Mouse (Mus musculus): Measurements from ENCODE around the gene B3gnt7. TPM values are rescaled to one million over a fixed set of nuclear protein-coding genes. Genes with fewer than 3 reads are reported as not detected.

B3gnt7 gene
- polyA plus RNA-seq, 1 experiment from 2014 or later: 6.7 TPM

- Histone ChIP-seq H3K9ac (ENCODE audit: low read depth, low read length) (no peak overlapping the region), H3K9me3 (ENCODE audit: control insufficient read depth, low read length) (no peaks in the 10 kb centered on the region), H3K4me3 (ENCODE audit: low read length) (no peak overlapping the region), H3K4me1 (ENCODE audit: control insufficient read depth, insufficient read depth, low read length) (no peaks in the 10 kb centered on the region), H3K4me2 (ENCODE audit: low read depth, low read length) (no peak overlapping the region), H3K27me3 (replicated peaks; ENCODE audit: control insufficient read depth, insufficient read depth, low read length) (no peaks in the 10 kb centered on the region), H3K27ac (ENCODE audit: low read length) (no peak overlapping the region), H3K36me3 (ENCODE audit: control insufficient read depth, insufficient read depth, low read length) (peaks cover 25% of the 10 kb centered on the region)
- no peak for ATAC-seq
- WGBS: 84% methylated on average over 3 of the region's 3 CpGs
These were observed 44.5 kb downstream of the B3gnt7 start for GRCm38 (mm10) chr1:86346851-86347715.

GRCm38 (mm10) chr1:86347716-86348045, 45.0 kb downstream of the B3gnt7 start:
- Histone ChIP-seq H3K9me3 (ENCODE audit: control insufficient read depth, low read length) (no peaks in the 10 kb centered on the region), H3K36me3 (ENCODE audit: control insufficient read depth, insufficient read depth, low read length) (peaks cover 25% of the 10 kb centered on the region), H3K4me3 (ENCODE audit: low read length) (no peak overlapping the region), H3K4me2 (ENCODE audit: low read depth, low read length) (no peak overlapping the region), H3K9ac (ENCODE audit: low read depth, low read length) (no peak overlapping the region), H3K27ac (ENCODE audit: low read length) (no peak overlapping the region), H3K27me3 (replicated peaks; ENCODE audit: control insufficient read depth, insufficient read depth, low read length) (no peaks in the 10 kb centered on the region), H3K4me1 (ENCODE audit: control insufficient read depth, insufficient read depth, low read length) (no peaks in the 10 kb centered on the region)
- 55% methylated on average over 1 of the region's 1 CpGs for WGBS
- ATAC-seq: no peak

DNA sequence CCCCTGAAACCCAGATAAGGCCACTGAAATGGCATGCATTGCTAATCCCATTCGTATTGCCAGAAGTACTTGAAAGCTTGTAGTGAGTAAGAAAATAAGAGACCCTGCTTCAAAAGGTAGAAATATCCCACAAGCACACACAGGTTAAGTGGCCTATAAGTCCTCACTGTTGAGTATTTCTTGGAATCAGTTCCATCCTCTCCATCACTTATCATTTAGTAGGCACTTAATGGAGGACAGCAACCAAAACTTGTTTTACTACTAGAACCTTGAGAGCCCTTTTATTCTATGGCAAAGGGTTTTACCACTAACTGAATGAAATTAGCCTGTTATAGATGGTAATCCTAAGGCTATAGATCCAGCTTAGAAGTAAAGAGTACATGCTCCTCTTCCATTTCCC, 45.5 kb downstream of the B3gnt7 start:
- WGBS: 79% methylated on average over 1 of the region's 1 CpGs
- H3K4me2 ChIP-seq (ENCODE audit: low read depth, low read length): no peak overlapping the region
- H3K4me3 ChIP-seq (ENCODE audit: low read length): no peak overlapping the region
- H3K4me1 ChIP-seq (ENCODE audit: control insufficient read depth, insufficient read depth, low read length): no peaks in the 10 kb centered on the region
- H3K27ac ChIP-seq (ENCODE audit: low read length): no peak overlapping the region
- no peaks in the 10 kb centered on the region for H3K9me3 ChIP-seq (ENCODE audit: control insufficient read depth, low read length)
- no peaks in the 10 kb centered on the region for H3K27me3 ChIP-seq (replicated peaks; ENCODE audit: control insufficient read depth, insufficient read depth, low read length)
- H3K36me3 ChIP-seq (ENCODE audit: control insufficient read depth, insufficient read depth, low read length): peaks cover 25% of the 10 kb centered on the region
- no peak for ATAC-seq
- no peak overlapping the region for H3K9ac ChIP-seq (ENCODE audit: low read depth, low read length)

GRCm38 (mm10) chr1:86348801-86349200, 46.2 kb downstream of the B3gnt7 start:
- no peaks in the 10 kb centered on the region for H3K9me3 ChIP-seq (ENCODE audit: control insufficient read depth, low read length)
- no peak overlapping the region for H3K27ac ChIP-seq (ENCODE audit: low read length)
- no peak for ATAC-seq

GRCm38 (mm10) chr1:86349201-86349600, 46.6 kb downstream of the B3gnt7 start:
- H3K4me2 ChIP-seq (ENCODE audit: low read depth, low read length): no peak overlapping the region
- H3K27me3 ChIP-seq (replicated peaks; ENCODE audit: control insufficient read depth, insufficient read depth, low read length): no peaks in the 10 kb centered on the region
- peaks cover 29% of the 10 kb centered on the region for H3K36me3 ChIP-seq (ENCODE audit: control insufficient read depth, insufficient read depth, low read length)
- H3K27ac ChIP-seq (ENCODE audit: low read length): no peak overlapping the region
- H3K4me3 ChIP-seq (ENCODE audit: low read length): no peak overlapping the region
- H3K4me1 ChIP-seq (ENCODE audit: control insufficient read depth, insufficient read depth, low read length): no peaks in the 10 kb centered on the region
- 90% methylated on average over 3 of the region's 3 CpGs for WGBS
- H3K9ac ChIP-seq (ENCODE audit: low read depth, low read length): no peak overlapping the region
- H3K9me3 ChIP-seq (ENCODE audit: control insufficient read depth, low read length): no peaks in the 10 kb centered on the region
- no peak for ATAC-seq

More at GRCm38 (mm10) chr1:86348801-86349200, 46.2 kb downstream of the B3gnt7 start:
- Histone ChIP-seq H3K27me3 (replicated peaks; ENCODE audit: control insufficient read depth, insufficient read depth, low read length) (no peaks in the 10 kb centered on the region), H3K9ac (ENCODE audit: low read depth, low read length) (no peak overlapping the region), H3K4me2 (ENCODE audit: low read depth, low read length) (no peak overlapping the region), H3K4me3 (ENCODE audit: low read length) (no peak overlapping the region), H3K36me3 (ENCODE audit: control insufficient read depth, insufficient read depth, low read length) (peaks cover 28% of the 10 kb centered on the region), H3K4me1 (ENCODE audit: control insufficient read depth, insufficient read depth, low read length) (no peaks in the 10 kb centered on the region)
- whole genome bisulfite sequencing: 71% methylated on average over 4 of the region's 4 CpGs

- Histone ChIP-seq H3K9me3 (ENCODE audit: control insufficient read depth, low read length) (no peaks in the 10 kb centered on the region), H3K4me3 (ENCODE audit: low read length) (no peak overlapping the region), H3K36me3 (ENCODE audit: control insufficient read depth, insufficient read depth, low read length) (peaks cover 29% of the 10 kb centered on the region), H3K9ac (ENCODE audit: low read depth, low read length) (no peak overlapping the region), H3K4me1 (ENCODE audit: control insufficient read depth, insufficient read depth, low read length) (no peaks in the 10 kb centered on the region), H3K27ac (ENCODE audit: low read length) (no peak overlapping the region), H3K27me3 (replicated peaks; ENCODE audit: control insufficient read depth, insufficient read depth, low read length) (no peaks in the 10 kb centered on the region), H3K4me2 (ENCODE audit: low read depth, low read length) (no peak overlapping the region)
- ATAC-seq: no peak
- 82% methylated on average over 1 of the region's 1 CpGs for WGBS
These were observed 47.1 kb downstream of the B3gnt7 start for GRCm38 (mm10) chr1:86349696-86350095.

DNA sequence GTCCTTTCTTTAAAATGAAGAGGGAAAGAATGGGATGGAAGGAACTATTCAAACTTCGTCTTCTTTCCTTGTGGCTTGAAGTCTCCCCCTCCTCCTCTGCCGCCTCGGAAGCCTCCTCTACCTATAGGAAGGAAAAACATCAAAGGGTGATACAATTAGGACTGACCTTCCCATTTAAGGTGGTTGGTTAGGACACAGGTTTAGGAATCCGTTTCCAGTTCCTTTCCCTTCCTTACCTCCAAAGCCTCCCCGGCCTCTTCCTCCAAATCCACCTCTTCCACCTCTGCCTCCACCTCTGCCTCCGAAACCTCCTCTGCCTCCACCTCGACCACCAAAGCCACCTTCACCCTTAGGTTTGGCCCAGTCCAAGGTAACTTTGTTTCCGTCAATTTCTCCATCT, 47.9 kb downstream of the B3gnt7 start:
- no peak overlapping the region for H3K4me3 ChIP-seq (ENCODE audit: low read length)
- no peaks in the 10 kb centered on the region for H3K4me1 ChIP-seq (ENCODE audit: control insufficient read depth, insufficient read depth, low read length)
- ATAC-seq: no peak
- H3K9me3 ChIP-seq (ENCODE audit: control insufficient read depth, low read length): no peaks in the 10 kb centered on the region
- no peaks in the 10 kb centered on the region for H3K27me3 ChIP-seq (replicated peaks; ENCODE audit: control insufficient read depth, insufficient read depth, low read length)
- H3K9ac ChIP-seq (ENCODE audit: low read depth, low read length): no peak overlapping the region
- H3K4me2 ChIP-seq (ENCODE audit: low read depth, low read length): no peak overlapping the region
- WGBS: 92% methylated on average over 8 of the region's 8 CpGs
- no peak overlapping the region for H3K27ac ChIP-seq (ENCODE audit: low read length)
- peaks cover 29% of the 10 kb centered on the region for H3K36me3 ChIP-seq (ENCODE audit: control insufficient read depth, insufficient read depth, low read length)

GRCm38 (mm10) chr1:86354186-86354585, 51.6 kb downstream of the B3gnt7 start:
- Histone ChIP-seq H3K27me3 (replicated peaks; ENCODE audit: control insufficient read depth, insufficient read depth, low read length) (no peaks in the 10 kb centered on the region), H3K36me3 (ENCODE audit: control insufficient read depth, insufficient read depth, low read length) (peaks cover 31% of the 10 kb centered on the region), H3K4me3 (ENCODE audit: low read length) (no peak overlapping the region), H3K9me3 (ENCODE audit: control insufficient read depth, low read length) (no peaks in the 10 kb centered on the region), H3K4me2 (ENCODE audit: low read depth, low read length) (no peak overlapping the region), H3K27ac (ENCODE audit: low read length) (no peak overlapping the region), H3K9ac (ENCODE audit: low read depth, low read length) (no peak overlapping the region), H3K4me1 (ENCODE audit: control insufficient read depth, insufficient read depth, low read length) (peaks cover 2% of the 10 kb centered on the region; the same call in 1 of the 2 replicates)
- WGBS: 80% methylated on average over 2 of the region's 2 CpGs
- no peak for ATAC-seq
